Mouse (Mus musculus) left cerebral cortex, adult 8-10 months (tissue): Measurements from ENCODE around the gene Frmd4b. TPM values are rescaled to one million over a fixed set of nuclear protein-coding genes. Genes with fewer than 3 reads are reported as not detected.
"Not testable (repeated sequence)": the region's sequence is repeated elsewhere in the genome, so short reads cannot be mapped to it uniquely, and the experiment has no call there.

Experiments
- DNase-seq, 2 experiments: peaks; one replicate each; pipeline ENCODE4 v3.0.0; 2022; ENCODE audit warnings: low spot score in 2 of 2
- total RNA-seq, 4 experiments: library from RNA; stranded (reverse); gene quantifications; 2 replicates each; pipeline ENCODE4 v1.2.4; 2022

The Frmd4b gene
- total RNA-seq, 4 experiments from 2014 or later, result 20.1 to 23.7 (median 22.7) TPM

DNA sequence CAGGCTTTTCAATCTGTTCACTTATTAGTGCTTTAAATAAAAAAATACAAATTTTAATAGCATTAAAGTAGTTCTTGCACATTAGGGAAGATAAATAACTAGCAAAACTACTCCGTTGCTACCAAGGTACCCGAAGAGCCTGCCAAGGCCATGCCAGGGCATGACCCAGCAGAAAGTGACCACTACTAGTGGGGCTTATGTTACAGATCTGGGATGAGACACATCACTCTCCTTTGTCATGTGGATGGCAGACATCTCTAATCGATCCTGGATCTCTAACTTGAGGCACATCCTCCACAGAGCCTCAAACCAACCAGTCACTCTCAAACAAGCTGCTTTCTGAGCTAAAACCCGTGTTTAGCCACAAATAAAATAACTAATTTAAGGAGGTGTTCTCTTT, 350.7 kb downstream of the Frmd4b start:
- no peak for DNase-seq

DNA sequence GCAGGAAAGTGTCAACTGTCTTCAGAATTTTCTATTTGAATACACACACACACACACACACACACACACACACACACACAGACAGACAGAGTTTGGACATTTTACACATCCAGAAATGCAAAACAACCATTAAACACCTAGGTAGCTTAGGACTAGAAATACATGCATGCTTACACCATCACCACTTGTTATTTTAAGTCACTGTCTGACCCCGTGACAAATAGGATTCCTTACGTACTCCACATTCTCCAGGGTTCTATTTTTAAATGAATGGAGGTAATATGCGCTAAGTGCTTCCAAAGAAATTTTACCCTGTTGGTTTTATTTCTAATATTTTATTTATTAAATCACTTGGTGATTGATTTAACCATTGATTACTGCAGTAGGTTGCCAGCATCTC, 351.6 kb downstream of the Frmd4b start:
- DNase-seq, result no peak

DNA sequence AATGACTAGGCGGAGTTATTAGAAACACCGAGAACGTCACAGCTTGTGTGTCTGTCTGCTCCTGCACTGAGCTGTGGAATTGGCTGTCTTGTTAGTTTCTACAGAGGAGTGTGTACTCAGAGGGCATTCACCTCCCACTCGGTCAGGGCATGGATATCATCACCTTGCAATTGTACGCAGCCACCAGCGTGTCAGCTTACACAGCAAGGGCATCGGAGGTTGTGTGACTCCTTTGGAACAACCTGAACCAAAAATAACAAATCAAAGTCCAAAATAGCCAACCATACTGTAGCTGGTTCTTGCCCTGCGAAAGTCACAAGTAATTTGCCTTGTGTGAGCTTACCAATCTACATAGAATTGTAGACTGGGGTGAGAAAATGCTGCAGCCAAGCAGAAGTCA, 352.1 kb downstream of the Frmd4b start:
- no peak for DNase-seq

DNA sequence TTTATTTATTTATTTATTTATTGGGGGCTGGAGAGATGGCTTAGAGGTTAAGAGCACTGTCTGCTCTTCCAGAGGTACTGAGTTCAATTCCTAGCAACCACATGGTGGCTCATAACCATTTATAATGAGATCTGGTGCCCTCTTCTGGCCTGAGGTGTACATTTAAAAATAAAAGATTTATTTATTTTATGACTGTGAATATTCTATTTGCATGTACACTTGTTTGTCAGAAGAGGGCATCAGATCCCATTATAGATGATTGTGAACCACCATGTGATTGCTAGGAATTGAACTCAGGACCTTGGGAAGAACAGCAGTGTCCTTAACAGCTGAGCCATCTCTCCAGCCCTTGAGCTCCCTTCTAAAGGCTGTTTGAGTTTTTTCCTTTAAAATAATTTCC, 353.6 kb downstream of the Frmd4b start:
- DNase-seq, result not testable (repeated sequence)

DNA sequence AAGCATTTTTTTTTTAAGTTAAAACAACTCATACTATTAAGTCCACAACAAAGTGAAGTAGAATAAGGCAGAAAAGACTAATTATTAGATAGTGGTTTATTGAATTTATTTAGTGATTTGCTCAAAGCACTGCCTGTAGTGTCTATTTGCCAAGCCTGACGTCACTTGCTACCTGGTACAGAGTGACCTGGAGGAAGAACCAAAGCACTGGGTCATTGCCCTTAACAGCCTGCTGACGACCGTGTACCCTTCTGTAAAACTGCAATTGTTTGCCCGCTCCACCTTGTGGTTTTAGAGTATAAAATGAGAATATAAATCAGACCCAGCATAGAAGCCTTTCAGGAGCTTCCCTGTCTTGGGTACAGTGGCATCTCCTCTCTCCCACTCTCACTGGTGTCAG, 355.1 kb downstream of the Frmd4b start:
- no peak for DNase-seq

DNA sequence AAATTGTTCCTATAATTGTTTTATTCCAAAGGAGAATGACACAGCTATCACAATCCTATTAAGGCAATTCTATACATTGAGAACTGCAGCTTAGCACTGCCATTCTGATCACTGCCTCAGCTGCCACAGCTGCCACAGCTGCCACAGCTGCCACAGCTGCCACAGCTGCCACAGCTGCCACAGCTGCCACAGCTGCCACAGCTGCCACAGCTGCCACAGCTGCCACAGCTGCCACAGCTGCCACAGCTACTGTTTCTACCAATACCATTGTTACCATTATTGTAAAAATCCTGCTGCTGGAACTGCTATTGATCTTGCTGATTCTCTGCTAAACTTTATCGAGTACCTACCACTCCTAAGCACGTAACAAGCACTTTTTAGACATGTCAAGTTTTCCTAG, 357.4 kb downstream of the Frmd4b start:
- not testable (repeated sequence) for DNase-seq

DNA sequence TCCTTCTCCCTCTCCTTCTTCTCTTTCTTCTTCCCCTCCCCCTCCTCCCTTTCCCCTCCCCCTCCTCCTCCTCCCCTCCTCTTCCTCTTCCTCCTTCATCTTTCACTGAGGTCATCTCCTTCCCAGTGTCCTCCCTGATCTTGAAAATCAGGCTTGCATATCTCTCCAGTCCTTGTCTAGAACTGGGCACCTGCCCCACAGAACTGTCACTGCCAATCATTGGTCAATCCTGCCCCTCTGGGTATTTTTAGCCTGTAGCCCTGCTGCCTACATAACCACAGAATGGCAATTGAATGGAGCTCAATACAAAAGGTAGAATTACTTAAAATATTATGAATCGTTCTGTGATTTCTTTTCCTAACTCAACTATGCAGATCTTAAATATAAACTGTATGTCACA, 358.9 kb downstream of the Frmd4b start:
- DNase-seq, result no peak

DNA sequence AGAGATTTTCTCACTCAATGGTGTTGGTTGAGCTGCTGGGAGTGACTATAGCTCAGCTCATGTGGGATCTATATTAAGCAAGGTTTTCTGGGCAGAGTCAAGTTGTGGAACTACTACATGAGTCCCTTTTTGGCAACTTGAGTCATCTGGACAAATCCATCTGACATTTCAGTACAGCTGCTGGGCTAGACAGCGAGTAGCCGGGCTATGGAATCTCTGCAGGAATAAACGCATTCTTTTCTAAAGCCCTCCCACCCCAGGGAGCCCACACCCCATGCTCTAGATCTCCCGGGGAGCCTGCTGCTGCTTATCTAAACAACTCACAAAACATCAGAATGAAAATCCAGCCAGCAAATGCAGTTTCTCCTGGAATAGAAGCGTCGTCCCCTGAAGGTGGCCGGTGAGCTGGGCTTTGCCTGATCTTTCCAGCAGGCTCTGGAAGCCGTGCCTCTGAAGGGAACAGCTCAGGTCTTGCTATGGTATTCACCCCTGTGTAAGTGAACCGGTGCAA, 364.6 kb downstream of the Frmd4b start, which contains the start of gene Lmod3:
Gene Lmod3 (minus strand): TSS at position 49 of the 511 bp plus-strand sequence.
- peak in 1 of 2 experiments; percentile 11 for DNase-seq

DNA sequence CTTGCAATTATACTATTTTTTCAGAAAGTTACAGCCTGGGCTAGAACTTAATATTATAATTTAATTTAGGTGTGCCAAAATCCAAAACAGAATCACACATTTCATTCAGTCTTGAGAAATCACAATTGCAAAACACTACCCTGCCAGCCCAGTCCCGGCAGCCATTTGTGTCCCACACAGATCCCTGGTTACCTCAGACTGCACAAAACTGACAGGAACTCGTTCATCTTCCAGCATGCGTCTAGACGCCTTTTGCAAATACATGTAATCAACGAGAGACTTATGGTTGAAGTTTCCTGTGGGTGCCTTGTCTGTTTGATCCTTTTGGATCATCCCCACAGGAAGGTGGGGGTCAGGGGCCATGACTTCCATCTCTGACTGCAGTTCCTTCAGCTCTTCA, 365.3 kb downstream of the Frmd4b start:
- no peak for DNase-seq

DNA sequence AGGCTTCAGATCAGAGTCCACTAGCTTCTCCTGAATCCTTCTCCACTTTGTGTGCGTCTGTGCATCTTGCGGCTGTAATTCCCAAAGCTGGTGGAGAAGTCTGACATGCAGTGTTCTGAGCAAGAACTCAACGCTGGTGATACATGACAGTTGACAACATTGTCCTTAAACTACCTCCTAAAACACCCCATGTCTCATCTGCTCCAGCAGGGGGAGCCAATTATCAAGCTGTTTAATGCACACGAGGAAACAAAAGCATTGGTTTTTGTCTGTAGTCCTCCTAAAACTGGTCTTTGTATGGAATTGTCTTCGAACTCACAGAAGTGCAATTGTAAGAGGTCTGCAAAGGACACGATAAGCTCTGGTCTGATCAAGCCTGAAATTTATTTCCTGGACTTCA, 366.4 kb downstream of the Frmd4b start:
- DNase-seq, result peak; percentile 8 to 15

DNA sequence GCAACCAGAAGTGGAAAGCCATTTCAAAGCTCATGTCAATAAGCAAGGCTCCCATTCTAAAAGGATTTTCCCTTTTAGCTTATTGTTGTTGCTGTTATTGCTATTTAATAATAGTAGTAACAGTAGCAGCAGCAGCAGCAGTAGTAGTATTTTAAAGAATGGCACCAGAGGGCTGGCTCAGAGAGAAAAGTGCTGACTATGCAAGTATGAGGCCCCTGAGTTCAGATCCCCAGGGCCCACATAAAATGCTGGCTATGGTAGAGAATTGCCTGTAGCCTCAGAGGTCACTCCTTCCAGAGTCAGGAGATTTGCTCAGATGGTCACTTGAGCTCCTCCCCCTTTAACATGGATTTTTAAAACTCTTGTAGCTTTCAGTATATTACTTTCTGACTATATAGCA, 372.1 kb downstream of the Frmd4b start:
- DNase-seq, result no peak

DNA sequence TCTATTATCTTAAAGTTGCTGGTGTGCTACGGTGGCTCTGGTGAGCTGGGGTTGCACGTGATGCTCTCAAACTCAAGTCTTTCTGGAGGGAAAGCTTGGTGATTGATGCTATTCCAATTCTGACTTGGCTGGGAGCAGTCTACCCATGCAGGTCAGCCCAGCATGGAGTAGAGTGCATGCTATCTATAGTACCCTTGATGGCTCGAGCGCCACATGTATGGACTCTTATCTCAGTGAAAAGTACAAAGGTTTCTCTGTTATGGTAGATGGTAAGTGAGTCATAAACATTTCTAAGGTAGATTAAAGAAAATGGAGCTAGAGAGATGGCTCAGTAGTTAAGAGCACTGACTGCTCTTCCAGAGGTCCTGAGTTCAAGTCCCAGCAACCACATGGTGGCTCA, 374.8 kb downstream of the Frmd4b start:
- no peak for DNase-seq

DNA sequence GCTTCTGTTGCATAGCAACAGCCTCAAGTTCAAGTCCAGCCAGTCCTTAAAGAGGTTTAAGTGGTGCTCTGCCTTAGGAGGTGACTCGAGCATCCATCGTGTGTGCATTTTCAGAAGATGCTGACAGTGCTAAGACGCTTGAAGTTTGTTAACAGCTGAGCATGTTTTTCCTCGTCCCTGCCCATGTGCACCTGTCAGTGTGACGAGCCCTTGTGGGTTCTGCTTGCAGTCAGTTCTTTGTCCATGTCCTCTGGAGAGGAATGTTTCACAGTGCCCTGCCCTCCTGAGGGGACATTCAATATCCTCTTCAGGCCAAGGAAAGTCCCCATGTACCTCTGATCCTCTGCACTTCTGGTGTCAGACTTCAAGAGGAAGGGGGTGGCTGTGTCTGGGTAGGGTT, 377.2 kb downstream of the Frmd4b start:
- DNase-seq, result no peak

DNA sequence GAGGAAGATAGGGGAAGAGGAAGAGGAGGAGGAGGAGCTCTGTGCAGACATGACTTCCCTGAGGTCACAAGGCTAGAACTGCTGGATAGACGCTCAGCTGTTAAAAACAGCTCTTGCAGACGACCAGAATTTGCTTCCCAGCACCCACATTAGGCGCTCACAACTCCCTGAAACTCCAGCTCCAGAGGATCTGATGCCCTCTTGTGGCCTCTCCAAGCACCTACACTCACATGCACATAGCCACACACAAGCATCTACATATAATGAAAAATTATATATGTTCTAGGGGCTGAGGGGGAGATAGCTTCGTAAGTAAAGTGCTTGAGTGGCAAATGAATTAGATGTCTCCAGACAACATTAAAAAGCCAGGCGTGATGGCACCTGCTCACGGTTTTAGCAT, 378.0 kb downstream of the Frmd4b start:
- DNase-seq, result no peak

Other genes starting within 250 kb of the Frmd4b start
- gene Mitf, start 189.5 kb upstream of the Frmd4b start, total RNA-seq, result 1 to 10 TPM; 7.4 to 9.2 (median 8.5) TPM